Mouse (Mus musculus): ENCODE results near the gene Mvb12b. TPM values are rescaled to one million over a fixed set of nuclear protein-coding genes. Genes with fewer than 3 reads are reported as not detected.
A peak's percentile ranks its signal among the peaks of the same experiment; 100 is the strongest.

The Mvb12b gene
- polyA plus RNA-seq, 1 experiment from 2014 or later: 19.0 TPM

GRCm38 (mm10) chr2:33837297-33837696 is 50.4 kb downstream of the Mvb12b start:
- no peaks in the 10 kb centered on the region for H3K27me3 ChIP-seq (ENCODE audit: low read depth, poor library complexity, severe bottlenecking)
- peaks cover 37% of the 10 kb centered on the region for H3K4me1 ChIP-seq
- no peaks in the 10 kb centered on the region for H3K9me3 ChIP-seq (replicated peaks)
- WGBS: 89% methylated on average over 6 of the region's 6 CpGs
- no peak overlapping the region for H3K4me3 ChIP-seq
- DNase-seq (ENCODE audit: low spot score): no peak
- H3K27ac ChIP-seq (replicated peaks): no peak overlapping the region; the same call in 1 of the 2 replicates
- H3K36me3 ChIP-seq: peaks cover 36% of the 10 kb centered on the region

DNA sequence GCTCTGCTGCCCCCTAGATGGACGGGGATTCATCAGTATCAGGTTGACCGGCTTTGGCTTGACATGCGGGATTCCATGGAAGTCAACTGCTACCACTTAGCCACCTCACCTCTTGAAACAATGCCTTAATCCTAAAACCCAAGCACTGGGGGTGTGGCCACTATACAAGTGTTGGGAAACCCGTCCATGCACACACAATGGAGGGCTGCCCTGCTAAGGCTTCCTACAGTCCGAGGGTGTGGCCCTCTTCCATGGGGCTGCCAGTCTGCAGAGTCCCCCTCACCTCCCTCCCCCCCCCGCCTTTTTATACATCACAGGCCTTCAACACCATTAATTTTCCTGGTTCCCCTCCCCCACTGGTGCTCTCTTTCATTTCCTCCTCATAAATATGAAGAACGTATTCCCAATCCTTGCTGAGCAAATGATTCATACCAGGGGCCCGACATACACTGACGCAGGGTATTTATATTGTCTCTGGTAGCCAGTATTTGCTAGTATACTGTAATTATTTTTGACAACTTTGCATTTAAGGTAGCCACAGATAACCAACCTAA is 51.0 kb downstream of the Mvb12b start:
- no peak overlapping the region for H3K4me3 ChIP-seq
- DNase-seq (ENCODE audit: low spot score): no peak
- H3K27me3 ChIP-seq (ENCODE audit: low read depth, poor library complexity, severe bottlenecking): no peaks in the 10 kb centered on the region
- no peak overlapping the region for H3K27ac ChIP-seq (replicated peaks)
- 64% methylated on average over 9 of the region's 9 CpGs for WGBS
- peaks cover 37% of the 10 kb centered on the region for H3K4me1 ChIP-seq
- H3K36me3 ChIP-seq: peaks cover 41% of the 10 kb centered on the region
- no peaks in the 10 kb centered on the region for H3K9me3 ChIP-seq (replicated peaks)

DNA sequence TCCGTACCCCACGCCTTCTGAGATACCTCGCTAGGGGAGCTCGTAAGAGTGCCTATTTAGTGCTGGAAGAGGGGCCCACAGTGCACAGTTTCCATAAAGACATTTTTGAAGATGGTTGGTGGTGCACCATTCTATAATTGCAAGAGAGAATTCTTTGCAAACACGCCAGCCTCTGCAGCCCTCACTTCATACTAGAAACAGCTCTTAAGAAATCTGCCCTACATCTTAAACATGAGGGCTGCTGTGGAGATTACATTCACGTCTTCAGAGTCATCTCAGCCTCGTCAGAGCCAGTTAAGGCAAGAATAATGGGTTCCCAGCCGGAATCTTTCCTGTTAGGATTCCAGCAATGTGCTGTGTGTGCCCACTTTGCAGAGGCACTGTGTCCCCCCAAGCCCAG is 52.7 kb downstream of the Mvb12b start:
- Histone ChIP-seq H3K4me3 (no peak overlapping the region), H3K27me3 (ENCODE audit: low read depth, poor library complexity, severe bottlenecking) (no peaks in the 10 kb centered on the region), H3K4me1 (peaks cover 24% of the 10 kb centered on the region), H3K36me3 (peaks cover 52% of the 10 kb centered on the region), H3K9me3 (replicated peaks) (no peaks in the 10 kb centered on the region), H3K27ac (replicated peaks) (no peak overlapping the region)
- WGBS: 89% methylated on average over 8 of the region's 8 CpGs
- DNase-seq (ENCODE audit: low spot score): no peak

GRCm38 (mm10) chr2:33833902-33834301 is 53.8 kb downstream of the Mvb12b start:
- no peak overlapping the region for H3K27ac ChIP-seq (replicated peaks)
- H3K9me3 ChIP-seq (replicated peaks): no peaks in the 10 kb centered on the region
- H3K27me3 ChIP-seq (ENCODE audit: low read depth, poor library complexity, severe bottlenecking): no peaks in the 10 kb centered on the region
- H3K36me3 ChIP-seq: peaks cover 52% of the 10 kb centered on the region
- H3K4me1 ChIP-seq: peaks cover 24% of the 10 kb centered on the region
- no peak for DNase-seq (ENCODE audit: low spot score)
- H3K4me3 ChIP-seq: no peak overlapping the region
- 86% methylated on average over 1 of the region's 1 CpGs for WGBS

- Histone ChIP-seq H3K4me3 (no peak overlapping the region), H3K9me3 (replicated peaks) (no peaks in the 10 kb centered on the region), H3K4me1 (peaks cover 5% of the 10 kb centered on the region; the same call in 1 of the 2 replicates), H3K27me3 (ENCODE audit: low read depth, poor library complexity, severe bottlenecking) (no peaks in the 10 kb centered on the region), H3K27ac (replicated peaks) (no peak overlapping the region), H3K36me3 (peaks cover 63% of the 10 kb centered on the region)
- no peak for DNase-seq (ENCODE audit: low spot score)
- WGBS: 99% methylated on average over 2 of the region's 2 CpGs
Measured at GRCm38 (mm10) chr2:33829870-33830269, 57.9 kb downstream of the Mvb12b start.

DNA sequence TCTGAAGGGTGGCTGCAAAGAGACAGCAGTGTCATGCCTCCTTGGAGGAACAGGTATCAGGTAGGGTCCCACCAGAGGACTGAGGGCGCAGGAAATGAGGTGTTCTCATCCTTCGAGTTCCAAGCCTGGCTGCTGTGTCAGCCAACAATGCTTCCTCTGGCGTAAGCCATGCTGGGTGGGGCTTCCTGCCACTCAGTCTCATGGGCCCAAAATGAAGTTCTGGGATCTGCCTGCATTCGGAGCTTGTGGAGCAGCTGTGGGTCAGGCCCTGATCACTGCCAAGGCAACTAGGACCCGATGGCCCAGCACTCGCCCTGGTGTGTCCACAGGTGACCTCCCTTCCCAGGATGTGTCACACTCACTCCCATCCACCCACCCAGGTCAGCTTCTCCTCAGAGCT is 61.0 kb downstream of the Mvb12b start:
- Histone ChIP-seq H3K27ac (replicated peaks) (no peak overlapping the region), H3K4me3 (no peak overlapping the region), H3K27me3 (ENCODE audit: low read depth, poor library complexity, severe bottlenecking) (no peaks in the 10 kb centered on the region), H3K4me1 (peaks cover 9% of the 10 kb centered on the region), H3K36me3 (peaks cover 62% of the 10 kb centered on the region), H3K9me3 (replicated peaks) (no peaks in the 10 kb centered on the region)
- WGBS: 91% methylated on average over 6 of the region's 6 CpGs
- no peak for DNase-seq (ENCODE audit: low spot score)

DNA sequence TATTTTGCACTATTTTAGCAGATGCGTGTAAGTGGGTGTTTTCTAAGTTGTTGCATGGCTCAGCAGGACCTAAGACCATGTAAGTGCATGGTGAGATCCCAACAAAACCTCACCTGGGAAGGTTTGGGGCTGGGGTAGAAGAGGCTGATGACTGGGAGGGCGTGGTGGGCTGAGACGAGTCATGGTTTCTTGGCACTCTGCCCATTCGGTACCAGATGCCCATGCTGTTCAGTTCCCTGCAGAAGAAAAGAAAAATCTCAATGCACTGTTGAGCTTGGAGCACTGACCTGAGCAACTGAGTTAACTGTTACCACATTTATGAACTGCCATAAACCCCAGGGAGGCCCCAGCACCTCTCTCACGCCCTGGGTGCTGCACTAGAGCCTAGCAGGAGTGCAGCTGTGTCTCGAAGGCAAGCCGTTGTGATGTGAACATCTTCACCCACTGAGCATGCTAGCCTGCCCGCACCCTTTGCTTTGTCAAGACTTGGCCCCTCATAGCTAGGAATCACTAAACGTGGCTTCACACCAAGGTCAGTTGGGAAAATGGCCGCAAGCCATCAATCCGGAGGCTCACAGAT is 62.7 kb downstream of the Mvb12b start:
- peaks cover 59% of the 10 kb centered on the region for H3K36me3 ChIP-seq
- no peak overlapping the region for H3K4me3 ChIP-seq
- H3K9me3 ChIP-seq (replicated peaks): no peaks in the 10 kb centered on the region
- 93% methylated on average over 11 of the region's 11 CpGs for WGBS
- H3K27ac ChIP-seq (replicated peaks): no peak overlapping the region
- H3K27me3 ChIP-seq (ENCODE audit: low read depth, poor library complexity, severe bottlenecking): no peaks in the 10 kb centered on the region
- H3K4me1 ChIP-seq: peaks cover 9% of the 10 kb centered on the region
- DNase-seq (ENCODE audit: low spot score): no peak

- Histone ChIP-seq H3K9me3 (replicated peaks) (no peaks in the 10 kb centered on the region), H3K36me3 (peaks cover 79% of the 10 kb centered on the region), H3K27ac (replicated peaks) (peak overlapping the region; percentile 65), H3K27me3 (ENCODE audit: low read depth, poor library complexity, severe bottlenecking) (no peaks in the 10 kb centered on the region), H3K4me1 (peaks cover 4% of the 10 kb centered on the region), H3K4me3 (no peak overlapping the region)
- 25% methylated on average over 13 of the region's 13 CpGs for WGBS
- DNase-seq (ENCODE audit: low spot score): peak; percentile 80
Measured at GRCm38 (mm10) chr2:33821677-33822607, 65.8 kb downstream of the Mvb12b start.

DNA sequence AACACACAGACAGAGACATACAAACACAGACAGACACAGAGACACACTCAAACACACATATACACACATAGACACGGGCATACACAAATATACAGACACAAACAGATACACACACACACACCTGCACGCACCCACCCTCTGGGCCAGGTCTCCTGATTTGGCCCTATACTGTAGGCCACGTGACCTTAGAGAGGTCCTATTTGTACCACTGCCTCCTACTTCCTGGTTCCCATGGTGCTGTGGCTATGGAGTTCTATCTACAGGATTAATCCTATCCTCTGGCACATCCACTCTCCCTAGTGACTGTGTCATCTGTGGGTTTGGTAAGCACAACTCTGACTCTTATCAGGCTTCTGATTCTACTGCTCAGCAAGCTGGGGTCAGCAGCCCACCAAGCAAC is 67.3 kb downstream of the Mvb12b start:
- Histone ChIP-seq H3K36me3 (peaks cover 66% of the 10 kb centered on the region), H3K27ac (replicated peaks) (no peak overlapping the region), H3K4me1 (peaks cover 4% of the 10 kb centered on the region), H3K27me3 (ENCODE audit: low read depth, poor library complexity, severe bottlenecking) (no peaks in the 10 kb centered on the region), H3K4me3 (no peak overlapping the region), H3K9me3 (replicated peaks) (no peaks in the 10 kb centered on the region)
- no peak for DNase-seq (ENCODE audit: low spot score)
- WGBS: 85% methylated on average over 3 of the region's 3 CpGs

DNA sequence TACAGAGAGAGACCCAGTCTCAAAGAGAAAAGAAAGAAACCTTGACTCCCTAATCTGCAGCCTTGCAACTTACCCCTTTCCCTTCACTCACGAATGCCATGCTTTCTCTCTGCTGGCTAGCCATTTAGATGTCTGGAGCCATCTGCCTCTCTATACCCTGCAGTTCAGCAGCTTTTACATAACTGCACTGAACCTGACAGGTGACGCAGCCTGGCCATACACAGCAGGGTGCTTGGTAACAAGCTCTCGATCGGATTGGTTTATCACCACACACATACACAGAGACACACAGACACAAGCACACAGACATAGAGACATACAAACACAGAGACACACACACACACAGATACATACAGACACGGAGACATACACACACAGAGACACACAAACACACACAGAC is 67.7 kb downstream of the Mvb12b start:
- H3K36me3 ChIP-seq: peaks cover 62% of the 10 kb centered on the region
- no peak overlapping the region for H3K4me3 ChIP-seq
- H3K27me3 ChIP-seq (ENCODE audit: low read depth, poor library complexity, severe bottlenecking): no peaks in the 10 kb centered on the region
- H3K4me1 ChIP-seq: peaks cover 4% of the 10 kb centered on the region
- no peak for DNase-seq (ENCODE audit: low spot score)
- WGBS: 84% methylated on average over 5 of the region's 5 CpGs
- H3K9me3 ChIP-seq (replicated peaks): no peaks in the 10 kb centered on the region
- H3K27ac ChIP-seq (replicated peaks): no peak overlapping the region

DNA sequence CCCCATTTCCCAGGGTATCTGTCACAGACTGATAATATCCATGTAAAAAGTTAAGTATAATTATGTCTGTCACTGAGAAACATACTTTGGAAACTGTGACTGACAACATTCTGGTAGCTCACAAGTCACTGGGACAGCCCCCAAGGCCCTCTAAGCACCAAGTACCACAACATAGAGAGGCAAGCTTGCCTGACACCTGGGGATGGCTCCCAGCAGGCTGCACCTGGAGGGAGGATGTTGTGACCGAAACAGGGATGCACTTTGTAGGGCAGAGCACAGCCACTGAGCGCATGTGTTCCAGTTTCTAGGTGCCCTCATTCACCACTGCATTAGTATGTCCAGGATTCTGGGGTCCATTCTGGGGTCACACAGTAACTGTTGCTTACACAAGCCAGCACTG is 69.4 kb downstream of the Mvb12b start:
- H3K36me3 ChIP-seq: peaks cover 46% of the 10 kb centered on the region
- H3K27me3 ChIP-seq (ENCODE audit: low read depth, poor library complexity, severe bottlenecking): no peaks in the 10 kb centered on the region
- no peaks in the 10 kb centered on the region for H3K9me3 ChIP-seq (replicated peaks)
- WGBS: 97% methylated on average over 2 of the region's 2 CpGs
- H3K4me3 ChIP-seq: no peak overlapping the region
- no peak overlapping the region for H3K27ac ChIP-seq (replicated peaks)
- H3K4me1 ChIP-seq: peaks cover 10% of the 10 kb centered on the region
- no peak for DNase-seq (ENCODE audit: low spot score)

GRCm38 (mm10) chr2:33817663-33818346 is 69.9 kb downstream of the Mvb12b start:
- Histone ChIP-seq H3K36me3 (peaks cover 40% of the 10 kb centered on the region), H3K27ac (replicated peaks) (no peak overlapping the region)

More at GRCm38 (mm10) chr2:33817663-33818346, 69.9 kb downstream of the Mvb12b start:
- WGBS: 87% methylated on average over 9 of the region's 9 CpGs
- Histone ChIP-seq H3K4me1 (peaks cover 10% of the 10 kb centered on the region), H3K27me3 (ENCODE audit: low read depth, poor library complexity, severe bottlenecking) (no peaks in the 10 kb centered on the region), H3K9me3 (replicated peaks) (no peaks in the 10 kb centered on the region), H3K4me3 (no peak overlapping the region)
- no peak for DNase-seq (ENCODE audit: low spot score)

Data from midbrain, embryonic 10.5 days (tissue).